Mouse (Mus musculus) cerebellum, adult 8-10 months (tissue): ENCODE results near the gene Pcdh7.
"Not testable (repeated sequence)": the region's sequence is repeated elsewhere in the genome, so short reads cannot be mapped to it uniquely, and the experiment has no call there.

Experiments
- DNase-seq: peaks from one replicate; pipeline ENCODE4 v3.0.0; 2022

Pcdh7 gene

GRCm38 (mm10) chr5:57717906-57718875 is at the start of gene Pcdh7:
Pcdh7 (plus strand) TSS chr5:57717967.
- peak; percentile 20 for DNase-seq

DNA sequence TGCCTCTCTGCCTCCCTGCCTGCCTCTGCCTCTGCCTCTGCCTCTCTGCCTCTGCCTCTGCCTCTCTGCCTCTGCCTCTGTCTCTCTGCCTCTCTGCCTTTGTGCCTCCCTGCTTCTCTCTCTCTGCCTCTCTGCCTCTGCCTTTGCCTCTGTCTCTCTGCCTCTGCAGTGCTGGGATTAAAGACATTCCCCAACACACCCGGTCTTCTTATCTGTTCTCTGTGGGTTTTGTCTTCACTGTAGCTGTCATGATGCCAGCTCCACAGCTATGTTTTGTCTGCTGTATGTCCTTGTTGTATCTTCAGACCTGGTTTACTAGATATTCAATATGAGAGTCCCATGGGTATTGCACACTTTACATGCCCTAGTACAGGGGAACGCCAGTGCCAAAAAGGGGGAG is 40.8 kb upstream of the Pcdh7 start:
- not testable (repeated sequence) for DNase-seq

DNA sequence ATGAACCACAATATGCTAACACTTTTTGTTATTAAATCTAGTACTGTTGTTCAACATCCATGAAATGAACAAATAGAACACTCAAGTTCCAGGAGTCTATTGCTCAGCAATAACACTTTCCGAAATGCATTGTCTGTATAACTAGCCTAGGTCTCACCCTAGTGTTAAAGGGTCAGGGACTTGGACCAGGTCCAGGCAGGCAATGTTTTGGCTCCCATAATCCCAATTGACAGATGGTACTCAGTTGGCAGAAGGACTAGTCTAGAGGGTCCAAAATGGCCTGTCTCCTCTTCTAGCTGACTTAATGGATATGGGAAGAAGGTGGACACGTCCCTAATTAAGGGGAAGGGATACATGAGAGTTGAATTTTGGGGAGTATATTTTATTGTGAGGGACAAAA is 9.4 kb upstream of the Pcdh7 start:
- DNase-seq: no peak

DNA sequence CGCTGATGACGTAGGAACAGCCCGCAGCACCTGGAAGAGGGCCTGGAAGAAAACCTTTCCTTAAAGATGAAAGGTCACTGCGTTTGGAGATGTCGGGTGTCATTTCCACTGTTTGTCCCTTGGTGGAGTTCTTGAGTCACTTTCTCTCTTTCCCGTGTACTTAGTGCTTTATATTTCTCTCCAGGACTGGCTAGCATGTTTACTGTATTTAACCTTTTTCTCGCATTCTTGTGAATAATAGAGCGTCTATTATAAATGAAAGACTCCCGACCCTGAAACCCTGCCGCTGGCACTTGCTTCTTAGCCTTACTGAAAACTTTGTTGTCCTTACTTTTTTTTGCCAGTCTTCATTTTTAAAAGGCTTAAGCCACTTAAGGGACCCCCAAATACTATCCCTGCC is 3.8 kb upstream of the Pcdh7 start:
- DNase-seq: no peak

DNA sequence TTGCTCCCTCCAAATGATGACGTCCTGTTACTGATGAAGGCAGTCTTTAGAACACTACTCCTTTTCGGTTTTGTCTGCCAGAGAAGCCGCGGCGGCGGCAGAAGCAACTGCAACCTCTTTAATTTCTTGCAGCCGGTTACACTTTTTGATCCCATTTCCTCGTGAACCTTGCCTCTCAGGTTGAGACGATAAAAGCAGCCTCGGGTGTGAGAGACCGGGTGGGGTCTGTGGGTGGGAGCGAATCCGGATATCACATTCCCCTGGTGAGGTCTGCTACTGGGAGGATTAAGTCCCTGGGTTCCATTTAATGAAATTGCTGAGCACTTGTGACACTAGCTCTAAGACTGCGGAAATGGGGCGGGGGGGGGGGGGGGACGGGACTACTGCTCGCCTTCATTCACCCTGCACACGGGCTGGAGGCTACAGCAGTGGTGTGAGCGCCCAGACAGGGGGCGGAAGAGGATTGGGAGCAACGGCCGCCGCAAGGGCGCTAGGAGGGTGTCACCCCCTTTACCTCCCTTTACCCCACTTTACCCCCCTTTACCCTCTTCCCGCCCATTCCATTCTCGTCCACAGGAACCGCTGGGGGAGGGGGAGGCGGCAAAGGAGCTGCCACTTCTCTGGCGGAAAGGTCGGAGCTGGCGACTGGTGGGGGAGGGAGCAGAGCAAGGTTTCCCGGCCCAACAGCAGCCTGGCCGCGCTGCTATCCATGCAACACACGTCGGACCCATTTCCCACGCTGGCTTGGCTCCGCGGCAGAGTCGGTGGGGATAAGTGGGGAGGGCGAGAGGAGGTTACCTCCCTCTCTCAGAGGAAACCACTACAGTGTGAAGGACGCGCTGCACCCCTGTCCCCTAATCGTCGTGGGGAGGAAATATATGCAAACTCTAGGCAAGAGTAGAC is 2.9 kb upstream of the Pcdh7 start:
- DNase-seq: peak; percentile 19

- peak; percentile 48 for DNase-seq
Observed at GRCm38 (mm10) chr5:57715524-57716400, 2.0 kb upstream of the Pcdh7 start.

DNA sequence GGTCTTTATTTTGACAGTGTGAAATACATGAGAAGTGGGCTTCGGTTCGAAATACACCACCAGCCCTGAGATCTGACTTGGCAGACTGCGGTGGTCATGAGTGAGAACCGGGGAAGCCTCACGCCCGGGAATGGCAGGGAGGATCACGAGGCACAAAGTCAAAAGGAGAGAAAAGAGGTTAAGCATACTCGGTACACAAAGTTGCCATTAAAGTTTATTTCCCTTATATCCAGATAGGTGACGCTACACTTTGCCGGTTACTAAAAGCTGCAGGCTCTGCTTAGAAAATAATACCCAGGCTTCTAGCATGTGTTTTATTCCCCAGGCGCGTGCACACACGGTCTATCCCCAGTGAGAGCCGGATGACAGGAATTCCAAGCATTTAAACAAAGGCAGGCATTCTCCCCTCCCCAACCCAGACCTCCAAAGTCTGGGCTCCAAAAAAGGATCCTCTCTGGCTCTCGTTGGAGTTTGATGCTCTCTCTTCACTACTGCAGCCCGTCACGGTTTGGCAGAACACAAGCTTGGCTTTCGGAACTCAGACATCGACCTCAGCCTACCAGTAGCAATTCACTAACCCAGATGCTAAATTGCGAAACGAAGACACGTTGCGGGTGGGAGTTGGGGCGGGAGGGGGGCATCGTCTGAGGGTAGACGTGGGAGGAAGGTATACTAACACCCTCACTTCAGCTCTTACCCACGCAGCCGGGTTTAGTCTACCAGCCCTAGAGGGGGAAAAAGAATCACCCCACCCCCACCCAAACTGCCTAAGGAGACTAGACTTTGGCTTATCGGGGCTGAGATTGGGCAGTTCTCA is 1.1 kb upstream of the Pcdh7 start:
- peak; percentile 9 for DNase-seq

GRCm38 (mm10) chr5:57717238-57717905 is 395 bp upstream of the Pcdh7 start:
- peak; percentile 12 for DNase-seq

DNA sequence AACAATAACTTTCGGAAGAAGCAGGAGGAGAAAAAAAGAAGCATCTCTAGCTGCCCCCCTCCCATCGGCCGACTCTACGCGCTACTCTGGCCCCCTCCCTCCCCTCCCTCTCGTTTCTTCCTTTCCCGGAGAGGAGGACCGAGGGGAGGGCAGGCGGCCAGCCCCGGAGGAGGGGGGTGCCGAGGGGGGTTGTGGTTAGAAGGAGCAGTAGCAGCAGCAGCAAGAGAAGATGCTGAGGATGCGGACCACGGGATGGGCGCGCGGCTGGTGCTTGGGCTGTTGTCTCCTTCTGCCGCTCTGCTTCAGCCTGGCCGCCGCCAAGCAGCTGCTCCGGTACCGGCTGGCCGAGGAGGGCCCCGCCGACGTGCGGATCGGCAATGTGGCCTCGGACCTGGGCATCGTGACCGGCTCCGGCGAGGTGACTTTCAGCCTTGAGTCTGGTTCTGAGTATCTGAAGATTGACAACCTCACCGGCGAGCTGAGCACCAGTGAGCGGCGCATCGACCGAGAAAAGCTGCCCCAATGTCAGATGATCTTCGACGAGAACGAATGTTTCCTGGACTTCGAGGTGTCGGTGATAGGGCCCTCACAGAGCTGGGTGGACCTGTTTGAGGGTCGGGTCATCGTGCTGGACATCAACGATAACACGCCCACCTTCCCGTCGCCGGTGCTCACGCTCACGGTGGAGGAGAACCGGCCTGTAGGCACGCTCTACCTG is 1.3 kb downstream of the Pcdh7 start:
- DNase-seq: peak; percentile 20

GRCm38 (mm10) chr5:57719594-57720185 is 1.9 kb downstream of the Pcdh7 start:
- DNase-seq: peak; percentile 23

GRCm38 (mm10) chr5:57720206-57720880 is 2.6 kb downstream of the Pcdh7 start:
- no peak for DNase-seq

DNA sequence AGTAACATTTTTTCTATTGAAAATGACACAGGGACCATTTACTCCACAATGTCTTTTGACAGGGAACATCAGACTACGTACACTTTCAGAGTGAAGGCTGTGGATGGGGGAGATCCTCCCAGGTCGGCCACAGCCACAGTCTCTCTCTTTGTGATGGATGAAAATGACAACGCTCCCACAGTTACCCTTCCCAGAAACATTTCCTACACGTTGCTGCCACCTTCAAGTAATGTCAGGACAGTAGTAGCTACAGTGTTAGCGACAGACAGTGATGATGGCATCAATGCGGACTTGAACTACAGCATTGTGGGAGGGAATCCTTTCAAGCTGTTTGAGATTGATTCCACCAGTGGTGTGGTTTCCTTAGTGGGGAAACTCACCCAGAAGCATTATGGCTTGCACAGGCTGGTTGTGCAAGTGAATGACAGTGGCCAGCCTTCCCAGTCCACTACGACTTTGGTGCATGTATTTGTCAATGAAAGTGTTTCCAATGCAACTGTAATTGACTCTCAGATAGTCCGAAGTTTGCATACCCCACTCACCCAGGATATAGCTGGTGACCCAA is 3.5 kb downstream of the Pcdh7 start:
- no peak for DNase-seq

- no peak for DNase-seq
Observed at GRCm38 (mm10) chr5:57721927-57722326, 4.2 kb downstream of the Pcdh7 start.

DNA sequence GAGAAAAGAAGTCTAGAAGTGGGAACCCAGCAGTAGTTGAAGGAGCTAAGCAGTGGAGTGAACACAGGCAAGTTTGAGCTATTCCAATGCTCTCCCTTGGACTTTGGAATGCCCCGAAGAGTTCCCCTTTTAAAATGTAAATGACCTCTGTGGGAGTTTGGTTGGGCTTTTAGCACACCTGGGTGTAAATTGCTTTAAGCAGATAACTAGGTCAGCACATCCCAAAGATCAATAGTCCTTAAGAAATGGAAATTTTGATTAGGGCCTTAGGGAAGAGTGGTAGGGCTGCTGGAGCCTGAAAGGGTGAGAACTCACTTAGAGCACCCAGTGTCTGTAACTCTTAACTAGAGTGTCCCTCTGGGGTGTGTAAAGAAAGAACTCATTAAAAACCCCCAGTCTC is 15.7 kb downstream of the Pcdh7 start:
- DNase-seq: no peak

DNA sequence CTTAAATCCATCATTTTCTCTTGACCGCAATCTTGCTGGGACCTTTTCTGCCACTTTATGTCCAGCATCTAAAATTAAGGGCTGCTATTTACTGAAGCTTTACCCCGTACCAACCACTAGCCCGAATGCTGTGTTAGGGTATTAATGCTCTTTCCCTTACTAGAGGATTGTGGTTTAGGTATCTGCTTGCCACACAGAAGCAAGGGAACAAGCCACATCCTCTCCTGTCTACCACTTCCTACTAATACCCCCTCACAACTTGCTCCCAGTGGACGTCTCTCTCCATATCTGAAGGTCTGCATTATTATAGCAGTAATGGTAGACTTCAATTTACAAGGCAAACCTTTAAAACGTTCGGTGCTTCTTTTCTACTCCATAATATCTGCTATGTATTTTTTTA is 18.0 kb downstream of the Pcdh7 start:
- no peak for DNase-seq

DNA sequence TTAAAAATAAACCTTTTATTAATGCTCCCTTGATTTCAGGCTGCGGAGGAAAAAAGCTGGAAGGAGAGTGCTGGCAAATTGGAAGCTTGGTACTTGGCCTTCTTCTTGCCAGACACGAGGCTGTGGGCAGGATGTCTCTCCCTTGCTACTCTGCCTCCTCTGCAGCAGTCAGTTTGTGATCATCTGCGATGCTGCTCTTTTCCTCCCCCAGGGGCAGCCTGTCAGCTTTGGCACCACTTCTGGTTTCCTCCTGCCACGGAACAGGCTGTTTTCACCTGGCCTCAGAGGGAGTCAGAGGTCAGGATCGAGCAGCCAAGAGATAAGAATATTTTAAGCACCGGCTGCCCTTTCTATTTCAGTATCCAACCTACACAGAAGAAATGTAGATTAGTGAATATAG is 25.2 kb downstream of the Pcdh7 start:
- DNase-seq: peak; percentile 14

DNA sequence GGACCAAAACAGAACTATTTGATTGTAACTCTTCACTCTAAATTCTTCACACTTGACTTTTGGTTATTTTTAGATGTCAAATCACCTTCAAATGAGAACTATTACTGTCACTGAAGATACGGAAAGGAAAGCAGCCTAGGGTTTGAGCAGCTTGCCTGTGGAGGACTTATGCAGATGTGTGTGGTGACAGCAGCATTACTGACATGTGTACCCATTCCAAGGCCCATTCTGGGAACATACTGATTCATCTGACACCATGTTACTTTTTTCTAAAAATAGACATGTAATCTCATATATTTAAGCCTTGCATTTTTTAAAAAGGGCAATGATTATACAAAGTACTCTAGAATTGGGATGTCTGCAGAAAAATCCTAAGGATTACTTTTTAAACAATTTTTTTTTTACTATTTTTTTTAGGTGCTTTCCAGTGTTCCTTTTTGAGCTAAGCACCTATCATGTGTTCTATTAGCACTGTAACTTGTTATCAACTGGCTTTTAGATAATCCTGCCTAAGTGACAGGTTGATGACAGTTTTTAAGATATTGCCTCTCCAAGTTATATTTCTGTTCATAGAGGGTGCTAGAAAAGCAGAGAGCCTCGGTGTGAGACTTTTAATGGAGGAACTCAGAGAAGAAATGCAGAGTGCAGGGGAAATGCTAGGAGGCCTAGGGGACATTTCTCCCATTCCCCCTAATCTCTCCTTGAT is 26.3 kb downstream of the Pcdh7 start:
- DNase-seq: no peak

GRCm38 (mm10) chr5:57745879-57746278 is 28.1 kb downstream of the Pcdh7 start:
- DNase-seq: no peak
